Mouse (Mus musculus) liver (tissue): Measurements from ENCODE around the gene Isy1.

Source experiments
- DNase-seq: peaks from one replicate; pipeline ENCODE4 v3.0.0-alpha.2; 2020; ENCODE audit warnings: mixed read lengths

Gene Isy1

DNA sequence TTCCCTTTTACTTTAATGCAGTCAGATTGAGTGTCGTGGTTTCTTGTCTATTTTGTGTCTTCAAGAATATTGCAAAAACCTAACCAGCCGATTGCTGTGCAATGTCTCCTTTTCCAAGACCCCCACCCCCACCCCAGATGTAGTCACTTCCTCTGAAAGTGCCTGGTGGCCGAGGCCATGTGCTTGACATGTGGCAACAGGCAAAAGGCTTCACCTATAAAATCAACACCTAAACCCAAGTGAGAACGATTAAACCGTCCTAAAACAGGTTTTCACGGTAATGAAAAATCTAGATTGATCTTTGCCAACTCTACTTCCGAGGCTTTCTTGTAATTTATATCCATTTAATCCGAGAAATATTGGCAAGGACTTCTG, 11.2 kb upstream of the Isy1 start:
- DNase-seq: peak; percentile 64

DNA sequence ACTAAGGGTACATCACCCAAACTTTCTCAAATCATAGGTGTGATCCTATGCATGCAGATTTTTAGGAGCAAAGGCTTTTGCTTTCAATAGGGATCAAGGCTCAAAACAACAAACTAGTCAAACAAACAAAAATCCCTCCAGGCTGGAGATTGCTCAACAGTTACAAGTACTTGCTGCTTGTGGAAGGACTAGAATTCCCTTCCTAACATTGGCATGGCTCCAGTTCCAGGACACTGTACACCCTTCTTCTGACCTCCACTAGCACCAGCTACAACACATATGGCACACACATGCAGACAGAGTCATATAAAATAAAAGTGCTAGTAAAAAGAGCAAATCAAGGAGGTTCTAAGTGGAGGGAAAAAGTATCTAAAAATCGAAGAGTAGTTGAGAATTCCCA, 8.2 kb upstream of the Isy1 start:
- DNase-seq: no peak

DNA sequence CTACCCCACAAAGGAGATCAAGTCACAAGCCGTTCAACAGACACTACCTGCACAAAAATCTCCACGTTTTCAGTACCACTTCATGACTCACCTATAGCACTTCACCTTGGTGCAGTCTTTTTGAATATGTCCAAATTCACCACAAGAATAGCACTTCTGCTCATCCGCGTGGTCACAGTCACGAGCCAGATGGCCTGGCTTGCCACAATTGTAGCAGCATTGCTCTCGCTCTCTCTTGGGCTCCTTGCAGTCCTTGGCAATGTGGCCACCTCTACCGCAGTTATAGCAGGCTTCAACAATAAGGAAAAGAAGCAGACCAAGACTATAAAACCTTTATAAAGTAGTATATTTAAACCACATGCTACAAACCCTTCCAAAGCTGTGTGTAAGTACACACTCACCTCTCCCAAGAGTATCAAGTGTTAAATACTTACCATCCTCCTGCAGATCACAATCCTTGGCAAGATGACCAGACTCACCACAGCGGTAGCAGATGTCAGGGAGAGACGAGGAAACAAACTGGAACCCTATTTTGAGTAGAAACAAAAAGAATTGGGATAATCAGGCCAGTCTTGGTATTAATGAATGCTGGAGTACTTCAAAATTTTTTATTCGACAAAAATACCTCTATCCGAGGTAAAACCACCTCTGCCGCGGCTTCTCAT, 6.6 kb upstream of the Isy1 start:
- DNase-seq: no peak

DNA sequence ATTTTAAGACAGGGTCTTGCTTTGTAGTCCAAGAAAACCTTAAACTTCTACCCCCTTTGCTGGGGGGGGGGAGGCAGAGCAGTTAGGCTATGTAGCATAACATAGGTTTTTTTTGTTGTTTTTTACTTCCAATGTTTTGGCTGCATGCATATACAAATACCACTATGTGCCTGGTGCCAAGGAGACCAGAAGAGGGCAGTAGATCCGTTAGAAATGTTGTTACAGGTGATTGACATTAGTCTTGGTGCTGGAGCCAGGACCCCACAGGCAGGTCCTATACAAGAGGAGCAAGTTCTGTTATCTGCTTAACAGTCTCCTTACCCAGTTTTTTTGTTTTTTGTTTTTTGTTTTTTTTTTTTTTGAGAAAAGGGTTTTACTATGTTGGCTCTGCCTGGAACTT, 3.7 kb upstream of the Isy1 start:
- no peak for DNase-seq

DNA sequence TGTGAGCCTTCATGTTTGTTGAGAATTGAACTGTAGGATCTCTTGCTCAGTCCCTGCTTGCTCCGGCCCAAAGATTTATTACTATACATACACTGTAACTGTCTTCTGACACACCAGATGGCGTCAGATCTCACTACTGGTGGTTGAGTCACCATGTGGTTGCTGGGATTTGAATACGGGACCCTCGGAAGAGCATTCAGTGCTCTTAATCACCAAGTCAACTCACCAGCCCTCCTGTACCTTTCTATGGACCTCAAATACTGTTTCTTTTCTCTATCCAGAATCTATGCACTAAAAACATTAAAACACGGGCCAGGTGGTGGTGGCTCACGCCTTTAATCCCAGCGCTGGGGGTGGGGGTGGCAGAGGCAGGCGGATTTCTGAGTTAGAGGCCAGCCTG, 3.0 kb upstream of the Isy1 start:
- no peak for DNase-seq

DNA sequence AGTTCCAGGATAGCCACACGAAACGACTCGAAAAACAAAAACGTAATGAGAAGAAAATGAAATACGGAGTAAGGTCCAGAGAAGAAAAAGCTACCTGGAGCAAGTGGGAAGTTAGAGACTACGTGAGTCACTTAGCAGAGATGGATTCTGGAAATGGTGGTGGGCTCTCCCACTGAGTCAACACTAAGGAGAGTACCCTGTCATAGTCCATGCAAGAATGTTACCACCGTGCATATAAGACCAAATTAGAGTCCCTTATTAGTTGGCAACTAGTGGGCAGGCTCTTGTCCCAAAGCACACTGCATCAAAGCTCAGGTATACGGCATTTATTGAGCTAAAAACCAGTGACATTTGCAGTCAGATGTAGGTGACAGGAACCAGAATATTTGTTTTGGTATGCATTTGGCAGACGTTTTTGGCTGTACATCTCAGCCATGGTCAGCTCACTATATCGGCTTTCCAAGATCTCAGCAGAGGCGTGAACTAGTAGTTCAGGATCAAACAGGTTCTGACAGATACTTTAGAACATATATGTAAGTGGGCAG, 1.3 kb upstream of the Isy1 start:
- no peak for DNase-seq

DNA sequence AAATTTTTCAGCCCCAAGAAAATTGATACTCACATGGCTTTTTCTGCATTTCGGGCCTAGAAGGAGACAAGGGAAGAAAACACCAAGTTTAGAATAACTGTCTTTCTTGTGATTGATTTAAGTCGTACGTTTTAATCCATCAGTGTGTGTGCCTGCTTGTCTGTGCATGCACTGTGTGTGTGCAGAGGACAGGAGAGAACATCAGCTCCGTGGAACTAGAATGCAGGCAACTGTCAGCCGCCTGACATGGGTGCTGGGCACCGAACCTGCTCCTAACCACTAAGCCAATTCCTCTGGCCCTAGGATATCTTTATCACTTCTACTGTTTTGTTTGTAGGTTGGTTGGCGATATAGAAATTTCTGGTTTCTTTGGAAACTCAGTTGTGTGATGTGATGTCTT, 2.9 kb downstream of the Isy1 start, which contains the start of gene Gm45140:
Gene Gm45140, minus strand, starts transcription at position 101 of the 400 bp plus-strand sequence.
- no peak for DNase-seq

DNA sequence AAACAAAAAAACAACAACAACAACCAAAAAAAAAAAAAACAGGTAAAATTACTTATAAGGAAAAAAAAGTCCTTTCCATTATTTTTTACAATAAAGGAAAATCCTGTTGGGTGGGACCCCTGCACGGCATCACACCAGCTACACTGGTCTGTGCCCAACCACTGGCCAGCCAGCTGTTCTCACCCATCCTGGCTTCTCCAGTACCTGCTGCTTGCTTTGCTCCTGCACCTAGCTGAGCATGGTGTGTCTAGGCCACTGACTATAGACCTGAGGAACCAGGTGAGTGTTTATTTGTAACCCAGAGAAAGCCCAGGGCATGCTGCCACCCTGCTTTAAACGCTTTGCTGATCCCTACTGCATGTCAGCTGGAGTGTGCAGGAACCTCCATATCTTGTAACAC, 18.2 kb downstream of the Isy1 start:
- DNase-seq: no peak

DNA sequence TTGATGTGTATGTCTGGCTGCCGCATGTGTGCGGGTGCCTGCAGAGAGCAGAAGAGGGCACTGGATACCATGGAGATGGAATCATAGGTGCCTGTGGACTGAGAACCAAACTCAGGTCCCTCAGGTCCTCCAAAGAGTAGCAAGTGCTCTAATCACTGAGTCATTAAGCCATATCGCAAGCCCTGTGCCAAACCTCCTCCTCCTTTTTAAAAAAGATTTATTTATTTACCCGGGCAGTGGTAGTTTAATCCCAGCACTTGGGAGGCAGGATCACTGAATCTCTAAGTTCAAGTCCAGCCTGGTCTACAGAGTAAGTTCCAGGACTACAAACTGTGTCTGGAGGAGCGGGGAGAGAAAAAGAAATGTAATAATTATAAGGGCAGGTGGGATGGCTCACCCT, 24.1 kb downstream of the Isy1 start:
- DNase-seq: no peak

DNA sequence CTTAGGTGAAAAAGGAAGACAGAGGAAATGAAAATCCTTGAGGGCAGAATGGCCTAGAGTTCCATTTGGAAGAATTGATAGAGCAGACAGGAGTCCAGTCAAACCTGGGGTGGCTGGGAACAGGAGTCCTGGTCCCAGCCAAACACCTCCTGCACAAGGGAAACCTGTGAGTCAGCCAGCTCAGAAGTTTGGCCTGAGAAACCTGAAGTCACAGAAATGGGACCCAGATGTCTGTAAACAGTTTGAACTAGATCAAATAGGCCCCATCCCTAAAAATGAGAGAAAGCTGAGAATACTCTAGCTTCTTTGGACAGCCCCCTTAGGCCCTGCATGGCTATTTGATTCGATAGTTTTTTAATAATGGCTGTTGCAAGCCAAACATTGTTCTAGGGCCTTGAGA, 25.9 kb downstream of the Isy1 start:
- no peak for DNase-seq

DNA sequence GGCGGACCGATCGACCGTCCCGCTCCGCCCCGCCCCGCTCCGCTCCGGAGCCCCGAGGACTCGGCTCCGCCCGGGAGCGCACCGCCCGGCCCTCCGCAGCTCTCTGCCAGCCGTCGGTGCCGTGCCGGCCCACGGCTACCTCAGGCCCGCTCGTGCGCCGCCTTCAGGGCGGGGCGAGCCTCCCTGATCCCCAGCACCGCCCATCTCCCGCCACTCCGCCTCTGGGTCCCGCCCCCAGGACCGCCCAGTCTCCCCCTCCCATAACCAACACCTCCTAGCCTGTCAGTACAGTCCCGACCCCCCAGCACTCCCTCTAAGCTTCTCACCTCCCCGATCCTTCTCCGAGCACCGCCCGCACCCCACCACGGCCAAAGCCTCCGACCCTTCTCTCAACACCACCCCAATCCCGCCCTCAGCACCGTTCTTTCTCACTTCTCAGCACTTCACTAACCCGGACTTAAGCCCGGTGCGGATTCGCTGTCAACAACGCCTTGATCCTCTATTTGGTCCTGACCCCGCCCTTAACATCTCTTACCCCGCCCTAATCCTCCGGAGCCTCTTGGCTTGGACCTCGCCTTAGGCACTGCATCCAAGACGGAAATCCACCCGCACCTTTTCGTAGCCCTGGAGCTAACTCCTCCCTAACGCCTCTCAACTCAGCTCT, 26.8 kb downstream of the Isy1 start, which contains the start of gene Rab43:
Gene Rab43, minus strand, starts transcription at position 490 of the 664 bp plus-strand sequence.
- DNase-seq: peak; percentile 97

DNA sequence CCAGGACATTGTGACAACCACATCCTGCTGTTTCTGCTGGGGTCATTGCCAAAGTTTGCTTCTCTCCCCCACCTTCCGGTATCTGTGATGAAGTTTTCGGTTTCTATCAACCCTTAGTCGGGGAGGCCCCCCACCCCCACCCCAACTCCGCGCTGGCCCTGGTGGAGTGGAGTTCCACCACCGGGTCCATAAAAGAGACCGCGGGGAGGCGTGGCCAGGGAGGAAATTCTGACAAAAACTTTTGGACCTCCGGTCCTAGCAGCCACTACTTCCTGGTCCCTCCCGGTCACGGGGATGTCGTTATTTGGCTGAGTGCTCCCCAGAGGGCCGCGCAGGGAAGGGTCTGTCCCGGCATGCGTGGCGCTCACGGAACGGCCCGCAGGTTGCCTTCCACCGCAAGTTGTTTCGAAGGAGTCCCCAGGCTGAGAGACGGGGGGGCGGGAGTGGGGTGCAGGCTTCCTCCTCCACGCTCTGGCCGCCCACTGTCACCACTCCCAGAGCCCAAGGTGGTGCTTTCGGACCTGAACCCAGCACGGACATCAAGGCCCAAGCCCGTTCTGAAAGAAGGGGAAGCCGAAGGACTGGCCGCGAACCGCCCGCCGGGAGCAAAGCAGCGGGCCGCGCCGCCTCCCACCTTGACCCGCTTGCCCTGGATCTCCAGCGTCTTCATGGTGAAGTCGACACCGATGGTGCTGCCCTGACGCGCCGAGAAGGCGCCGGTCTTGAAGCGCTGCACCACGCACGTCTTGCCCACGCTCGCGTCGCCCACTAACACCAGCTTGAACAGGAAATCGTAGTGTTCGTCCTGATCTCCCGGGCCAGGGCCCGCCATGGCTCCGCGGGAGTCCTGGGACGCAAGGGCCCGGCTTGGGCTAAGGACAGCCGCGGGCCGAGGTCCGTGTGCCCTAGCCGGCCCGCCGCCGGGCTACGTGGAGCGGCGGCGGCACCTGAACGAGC, 27.6 kb downstream of the Isy1 start:
- DNase-seq: peak; percentile 80

DNA sequence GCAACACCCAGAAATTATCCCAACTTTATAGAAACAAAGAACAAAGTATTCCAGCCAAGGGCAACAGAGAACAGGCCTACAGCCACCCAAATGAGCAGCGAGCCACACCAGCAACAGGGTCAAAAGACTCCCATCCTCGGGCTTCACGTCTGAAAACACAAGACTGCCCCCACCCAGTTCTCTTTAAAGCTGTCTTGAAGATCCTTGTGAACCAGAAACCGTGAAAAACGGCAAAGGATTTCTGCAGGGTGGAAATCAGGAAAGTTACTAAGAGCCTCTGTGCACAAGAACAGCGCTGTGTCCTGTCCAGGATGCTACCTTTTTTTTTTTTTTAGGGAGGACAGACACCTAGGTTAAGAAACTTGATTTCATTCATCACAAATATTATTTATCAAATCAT, 28.3 kb downstream of the Isy1 start:
- no peak for DNase-seq

DNA sequence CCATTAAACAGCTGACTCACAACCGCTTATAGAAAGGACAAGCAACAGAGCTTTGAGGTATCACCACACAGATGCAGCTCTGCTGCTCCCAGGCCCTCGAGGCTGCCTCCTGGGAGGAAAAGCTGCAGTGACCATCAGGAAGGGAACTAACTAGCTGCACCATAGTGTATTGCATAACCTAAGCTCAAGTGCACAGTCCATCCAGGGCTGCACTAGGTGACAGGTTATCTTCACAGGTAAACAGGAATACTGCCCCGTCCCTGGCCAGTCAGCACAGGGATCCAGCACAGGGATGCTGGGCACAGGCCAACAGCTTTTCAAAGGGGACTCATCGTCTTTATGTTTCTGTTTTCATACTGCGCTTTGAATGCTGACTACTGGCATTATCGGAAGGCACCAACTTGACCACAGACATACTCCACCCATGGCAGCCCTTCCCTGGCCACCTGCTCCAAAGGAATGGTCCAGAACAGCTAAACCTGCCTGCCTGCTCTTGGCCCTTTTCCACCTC, 28.9 kb downstream of the Isy1 start:
- peak; percentile 79 for DNase-seq

DNA sequence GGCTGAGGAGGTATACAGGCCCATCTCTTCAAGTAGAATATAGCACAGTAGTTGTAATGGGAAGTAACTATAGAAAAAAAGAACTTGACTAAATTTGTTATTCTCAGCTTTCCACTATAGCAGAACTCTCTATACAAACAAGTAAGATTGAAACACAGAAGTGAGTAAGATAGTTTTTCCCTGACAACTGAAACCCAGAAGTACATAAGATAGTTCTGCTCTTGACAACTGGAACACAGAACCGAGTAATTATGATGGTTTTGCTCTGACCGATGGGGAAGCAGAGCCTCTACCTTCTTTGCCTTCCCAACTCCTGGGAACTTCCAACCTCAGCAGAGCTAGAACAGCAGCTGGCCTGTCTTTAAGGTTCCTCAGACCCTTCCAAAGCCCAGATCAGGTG, 29.5 kb downstream of the Isy1 start:
- DNase-seq: no peak

DNA sequence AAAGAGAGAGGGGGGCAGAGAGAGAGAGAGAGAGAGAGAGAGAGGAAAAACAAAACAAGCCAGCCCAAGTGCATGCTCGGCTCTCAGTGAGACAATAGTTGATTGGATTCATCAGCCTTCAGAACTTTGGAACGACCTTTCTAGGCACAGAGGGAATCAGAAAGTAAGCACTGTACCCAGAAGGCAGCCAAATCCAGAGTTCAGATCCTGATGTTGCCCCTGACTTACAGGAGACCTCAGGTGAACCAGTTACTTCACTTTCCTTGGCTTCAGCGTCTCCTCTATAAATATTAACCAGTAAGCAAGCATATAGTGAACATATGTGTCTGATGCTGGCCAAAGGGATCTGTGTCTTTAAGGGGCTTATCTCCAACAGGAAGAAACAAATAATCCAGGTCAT, 30.1 kb downstream of the Isy1 start:
- DNase-seq: no peak

DNA sequence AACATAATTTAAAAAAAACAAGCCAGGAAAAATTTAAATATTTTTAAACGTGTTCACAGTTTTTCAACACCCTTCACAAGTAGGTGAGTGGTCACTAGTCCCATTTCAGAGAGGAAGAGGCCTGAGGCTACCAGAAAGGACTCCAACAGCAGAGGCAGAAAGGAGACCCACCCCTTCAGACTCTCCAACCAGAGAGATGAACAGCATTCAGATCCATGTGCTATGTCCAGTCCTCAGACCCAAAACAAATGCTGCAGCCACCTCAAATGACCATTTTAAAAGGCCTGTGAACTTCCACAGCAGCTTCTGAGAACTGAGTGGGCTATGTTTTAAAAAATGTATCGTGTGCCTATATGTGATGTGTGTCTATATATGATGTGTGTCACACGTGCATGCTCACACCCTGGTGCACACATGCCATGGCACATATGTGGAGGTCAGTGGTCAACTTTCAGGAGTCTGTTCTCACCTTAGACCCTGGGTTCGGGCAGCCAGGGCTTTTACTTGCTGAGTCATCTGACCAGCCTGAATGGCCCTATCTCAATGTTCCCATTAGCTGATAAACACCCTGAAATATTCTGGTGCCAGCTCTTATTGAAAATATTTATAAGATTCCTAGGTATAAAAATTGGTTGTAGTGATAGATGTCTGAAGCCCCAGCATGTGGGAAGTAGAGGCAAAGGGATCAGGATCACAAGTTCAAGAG, 30.7 kb downstream of the Isy1 start:
- DNase-seq: peak; percentile 76

DNA sequence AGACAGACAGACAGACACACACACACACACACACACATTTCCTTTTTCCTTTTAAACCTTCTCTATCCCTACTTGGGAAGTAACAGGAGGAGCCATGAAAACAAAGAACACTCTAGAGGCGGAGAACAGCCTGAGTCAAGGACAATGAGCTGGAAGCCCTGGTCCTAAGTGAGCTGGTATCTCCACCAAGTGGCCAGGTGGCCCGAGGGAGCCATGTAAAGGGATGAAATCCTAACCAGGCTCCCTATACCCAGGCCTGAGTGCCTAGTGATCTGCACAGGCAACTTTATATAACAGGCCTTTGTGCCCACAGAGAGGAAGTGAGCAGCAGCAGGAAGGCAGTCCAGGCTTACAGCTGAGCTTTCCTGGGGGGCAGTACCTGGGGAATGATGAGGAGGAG, 31.7 kb downstream of the Isy1 start:
- no peak for DNase-seq

DNA sequence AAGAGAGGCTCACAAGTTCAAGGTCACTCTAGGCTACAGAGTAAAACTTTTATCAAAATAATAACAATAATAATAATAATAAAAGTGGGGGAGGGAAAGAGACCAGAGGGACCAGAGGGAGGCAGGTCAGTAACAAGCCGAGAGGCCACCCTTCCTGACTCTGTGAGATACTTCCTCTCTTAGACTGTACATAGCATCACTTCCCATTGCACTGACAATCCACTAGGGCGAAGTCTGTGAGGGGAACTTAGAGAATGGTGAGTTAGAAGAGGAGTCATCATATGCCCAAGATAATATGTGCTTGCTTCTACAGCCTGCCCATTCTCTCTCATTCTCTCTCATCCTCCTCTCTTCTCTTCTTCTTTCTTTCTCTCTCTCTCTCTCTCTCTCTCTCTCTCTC, 32.6 kb downstream of the Isy1 start:
- DNase-seq: no peak

DNA sequence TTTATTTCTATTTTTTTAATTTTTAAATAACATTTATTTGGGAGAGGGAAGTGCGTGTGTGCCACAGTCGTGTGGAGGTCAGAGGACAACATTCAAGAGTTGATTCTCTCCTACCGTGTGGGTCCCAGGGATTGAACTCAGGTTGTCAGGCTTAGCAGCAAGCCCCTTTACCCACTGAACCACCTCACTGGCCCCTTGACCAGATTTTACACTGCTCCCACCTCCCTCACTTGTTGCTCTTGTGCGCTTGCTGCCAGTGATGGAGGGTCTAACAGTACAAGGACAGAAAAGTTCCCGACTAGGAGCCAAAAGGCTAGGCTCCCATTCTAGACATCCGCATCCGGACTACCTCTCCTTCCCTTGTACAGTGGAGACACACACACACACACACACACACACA, 33.1 kb downstream of the Isy1 start:
- DNase-seq: no peak

DNA sequence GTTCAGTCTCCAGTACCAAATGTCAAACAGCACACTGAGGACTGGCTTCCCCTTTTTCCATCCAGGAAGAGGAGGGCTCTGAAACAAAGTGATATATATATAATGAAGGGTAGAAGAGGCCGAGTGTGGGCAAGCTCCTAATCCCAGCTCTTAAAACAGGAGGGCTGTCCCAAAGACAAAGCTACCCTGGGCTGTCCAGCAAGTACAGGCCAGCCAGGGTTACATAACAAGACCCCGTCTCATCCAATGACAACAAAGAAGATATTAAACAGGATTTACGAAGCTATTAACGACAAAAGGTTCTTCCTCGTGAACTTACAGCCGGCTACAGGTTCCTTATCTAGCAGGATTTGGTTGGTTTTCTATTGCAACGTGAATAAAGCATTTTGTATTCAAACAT, 33.7 kb downstream of the Isy1 start:
- DNase-seq: no peak

DNA sequence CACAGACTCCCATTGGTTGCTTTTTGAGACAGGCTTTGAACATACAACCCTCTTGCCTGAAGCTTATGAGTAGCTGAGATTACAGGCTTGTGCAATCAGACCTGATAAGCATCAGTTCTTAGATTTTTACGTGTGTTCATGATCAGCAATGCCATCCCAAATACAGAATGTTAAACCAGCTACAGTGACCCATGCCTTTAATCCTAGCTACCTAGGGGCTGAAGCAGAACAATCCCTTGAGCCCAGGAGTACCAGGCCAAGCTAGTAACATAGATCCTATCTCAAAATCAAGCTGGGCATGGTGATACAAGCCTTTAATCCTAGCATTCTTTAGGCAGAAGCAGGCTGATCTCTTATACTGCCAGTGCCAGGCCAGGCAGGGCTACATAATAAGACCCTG, 34.6 kb downstream of the Isy1 start:
- no peak for DNase-seq

DNA sequence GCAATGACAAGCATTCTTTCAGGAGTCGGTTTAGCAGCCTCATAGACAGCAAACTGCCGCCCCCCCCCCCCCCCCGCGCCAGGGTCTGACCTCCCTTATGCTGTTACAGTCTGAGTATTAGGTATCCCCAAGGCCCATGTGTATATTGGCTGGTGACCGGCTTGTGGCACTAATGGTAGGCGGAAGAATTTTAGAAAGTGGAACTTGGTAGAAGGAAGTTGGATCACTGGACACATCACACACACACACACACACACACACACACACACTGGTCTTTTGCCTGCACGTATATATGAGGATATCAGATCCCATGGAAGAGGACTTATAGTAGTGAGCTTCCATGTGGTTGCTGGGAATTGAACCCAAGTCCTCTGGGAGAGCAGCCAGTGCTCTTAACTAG, 36.1 kb downstream of the Isy1 start:
- no peak for DNase-seq
